Mouse (Mus musculus) liver, embryonic 16.5 days (tissue): ENCODE results near the gene Kat5. TPM values are rescaled to one million over a fixed set of nuclear protein-coding genes. Genes with fewer than 3 reads are reported as not detected.
A peak's percentile ranks its signal among the peaks of the same experiment; 100 is the strongest.

ENCODE experiments used
- ATAC-seq: fragments of 200-750 bp; cut with Nextera tagmentation; 2 replicates; pipeline ENCODE4 v1.8.0; 2017; ENCODE audit warnings: low read depth, mild to moderate bottlenecking, moderate number of reproducible peaks, moderate library complexity
- H3K27ac ChIP-seq: fragments of 300-500 bp; sonication (generic); 2 replicates; pipeline ENCODE4 v1.5.1; 2014; ENCODE audit warnings: mild to moderate bottlenecking, low read length
- H3K27me3 ChIP-seq: fragments of 300-500 bp; sonication (generic); 2 replicates; pipeline ENCODE4 v1.6.1; 2014; ENCODE audit warnings: low read depth, low read length, mixed read lengths; ENCODE audit not compliant: control insufficient read depth, insufficient read depth
- H3K36me3 ChIP-seq: fragments of 300-500 bp; sonication (generic); 2 replicates; pipeline ENCODE4 v1.6.1; 2014; ENCODE audit warnings: mild to moderate bottlenecking; ENCODE audit not compliant: control insufficient read depth, insufficient read depth
- H3K4me1 ChIP-seq: fragments of 300-500 bp; sonication (generic); 2 replicates; pipeline ENCODE4 v1.6.1; 2014; ENCODE audit warnings: low read depth, low read length, mixed read lengths; ENCODE audit not compliant: control insufficient read depth
- H3K4me2 ChIP-seq: fragments of 300-500 bp; sonication (generic); 2 replicates; pipeline ENCODE4 v1.6.1; 2014; ENCODE audit warnings: low read depth, low read length, mixed read lengths
- H3K4me3 ChIP-seq: fragments of 300-500 bp; sonication (generic); 2 replicates; pipeline ENCODE4 v1.5.1; 2014; ENCODE audit warnings: low read depth, mild to moderate bottlenecking, low read length
- H3K9ac ChIP-seq: fragments of 300-500 bp; sonication (generic); 2 replicates; pipeline ENCODE4 v1.6.1; 2014; ENCODE audit warnings: low read depth, low read length
- H3K9me3 ChIP-seq: fragments of 300-500 bp; sonication (generic); replicated peaks from 2 replicates; pipeline ENCODE4 v1.6.1; 2016; ENCODE audit warnings: low read length; ENCODE audit not compliant: control insufficient read depth
- WGBS: fragments of 180-500 bp; shearing (Covaris S2); extraction: QIAGEN DNeasy Blood & Tissue Kit; methylation state at CpG from one replicate; pipeline ENCODE4 v1.1.7; 2014; ENCODE audit not compliant: insufficient replicate concordance; 5-methylcytosine and 5-hydroxymethylcytosine counted together
- polyA plus RNA-seq: library from polyadenylated mRNA; unstranded; fragments of >200 nt; fragmentation: Nextera tagmentation; extraction: Ambion mirVana; gene quantifications from 2 replicates; pipeline ENCODE4 v1.2.1, GENCODE M21; 2015

Gene Kat5
- polyA plus RNA-seq, 1 experiment from 2014 or later = 16.4 TPM

DNA sequence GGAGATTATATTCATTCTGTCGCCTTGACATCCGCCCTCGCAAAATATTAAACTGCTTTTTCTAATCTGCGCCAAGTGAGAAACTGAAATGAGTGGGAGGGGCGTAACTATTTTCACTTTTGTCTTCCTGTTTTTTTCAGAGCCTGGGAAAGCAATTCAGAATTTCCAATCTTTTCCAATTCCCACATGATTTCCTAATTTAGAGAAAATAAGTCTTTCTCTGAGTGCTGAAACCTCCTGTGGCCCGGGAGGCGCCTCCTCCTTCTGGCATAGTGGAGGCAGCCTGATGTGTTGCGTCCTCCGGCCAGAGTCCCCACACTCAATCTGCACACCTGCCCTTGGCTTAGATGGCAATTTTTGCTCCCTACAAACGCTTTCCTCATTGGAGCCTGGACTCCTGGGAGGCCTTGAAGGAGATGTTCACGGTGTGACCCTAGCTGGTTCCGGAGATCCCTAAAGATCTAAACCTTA is 26.6 kb upstream of the Kat5 start:
- Histone ChIP-seq H3K4me1 (peaks cover 29% of the 10 kb centered on the region), H3K36me3 (peaks cover 19% of the 10 kb centered on the region), H3K4me2 (peak overlapping the region; percentile 96), H3K27ac (peak overlapping the region; percentile 87), H3K4me3 (peak overlapping the region; percentile 92), H3K9ac (peak overlapping the region; percentile 94), H3K9me3 (no peaks in the 10 kb centered on the region), H3K27me3 (no peaks in the 10 kb centered on the region)
- no peak for ATAC-seq
- WGBS = 39% methylated on average over 12 of the region's 12 CpGs

DNA sequence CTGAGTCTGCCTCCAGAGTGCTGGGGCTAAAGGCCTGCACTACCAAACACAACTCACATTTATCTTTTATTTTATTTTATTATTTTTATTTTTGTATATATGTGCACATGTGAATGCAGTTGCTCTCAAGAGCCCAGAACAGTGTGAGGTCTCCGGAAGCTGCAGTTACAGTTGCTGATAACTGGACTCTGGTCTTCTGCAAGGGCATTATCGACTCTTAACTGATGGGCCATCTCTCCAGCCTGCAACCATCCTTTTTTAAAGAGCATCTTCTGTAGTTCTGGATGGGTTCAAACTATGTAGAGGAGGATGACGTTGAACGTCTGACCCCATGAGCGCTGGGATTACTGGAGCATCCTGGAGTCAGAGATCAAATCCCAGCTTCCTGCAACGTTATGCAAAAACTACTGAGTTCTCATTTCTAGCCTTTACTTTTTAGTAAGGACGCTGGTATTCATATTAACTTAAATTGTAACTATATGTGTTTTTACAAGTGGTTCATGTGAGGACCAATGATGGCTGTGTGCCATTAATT is 26.1 kb upstream of the Kat5 start:
- Histone ChIP-seq H3K36me3 (peaks cover 14% of the 10 kb centered on the region), H3K4me2 (peak overlapping the region; percentile 96; the same call in 1 of the 2 replicates), H3K4me3 (no peak overlapping the region), H3K27ac (no peak overlapping the region), H3K9ac (no peak overlapping the region), H3K9me3 (no peaks in the 10 kb centered on the region), H3K4me1 (peaks cover 29% of the 10 kb centered on the region), H3K27me3 (no peaks in the 10 kb centered on the region)
- 58% methylated on average over 7 of the region's 7 CpGs for WGBS
- ATAC-seq = no peak

DNA sequence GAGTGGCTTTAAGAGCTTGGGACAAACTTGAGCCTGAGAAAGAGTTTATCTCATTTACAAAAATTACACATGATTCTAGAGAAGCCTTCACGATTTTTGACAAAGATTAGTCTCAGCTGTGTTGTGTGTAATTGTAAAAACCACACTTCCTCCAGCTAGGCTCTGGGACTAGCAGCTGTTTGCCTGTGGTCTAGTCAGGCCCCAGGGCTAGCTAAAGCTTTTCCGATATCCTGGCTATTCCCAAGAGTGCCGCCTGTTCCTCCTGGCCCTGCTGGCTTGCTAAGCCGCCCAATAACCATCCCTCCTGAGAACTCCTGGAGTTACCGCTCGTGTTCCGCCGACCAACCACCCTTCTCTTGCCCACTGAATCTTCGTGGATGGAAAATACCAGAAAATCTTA is 22.1 kb upstream of the Kat5 start:
- Histone ChIP-seq H3K4me3 (no peak overlapping the region), H3K9ac (no peak overlapping the region), H3K27ac (no peak overlapping the region), H3K9me3 (no peaks in the 10 kb centered on the region), H3K27me3 (no peaks in the 10 kb centered on the region), H3K4me1 (peaks cover 14% of the 10 kb centered on the region), H3K4me2 (no peak overlapping the region), H3K36me3 (no peaks in the 10 kb centered on the region)
- no peak for ATAC-seq
- 65% methylated on average over 9 of the region's 9 CpGs for whole genome bisulfite sequencing

DNA sequence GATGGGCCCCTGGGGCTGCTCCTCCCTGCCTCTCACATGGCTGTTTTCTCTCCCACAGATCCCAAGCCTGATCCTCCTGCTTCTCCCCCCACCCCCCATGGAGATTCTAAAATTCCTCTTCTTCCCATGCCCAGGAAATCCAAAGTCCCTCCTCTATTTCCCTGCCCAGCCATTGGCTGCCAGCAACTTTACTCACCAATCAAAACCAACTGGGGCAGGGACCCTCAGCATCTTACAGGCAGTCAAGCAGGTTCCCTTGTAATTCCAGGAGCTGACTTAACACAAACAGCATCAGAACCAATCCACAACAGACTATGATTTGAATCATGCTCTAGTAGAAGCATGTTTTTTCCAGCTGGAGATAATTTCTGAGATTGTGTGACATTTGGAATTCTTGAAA is 19.9 kb upstream of the Kat5 start:
- Histone ChIP-seq H3K4me2 (no peak overlapping the region), H3K27ac (no peak overlapping the region), H3K9ac (no peak overlapping the region), H3K36me3 (no peaks in the 10 kb centered on the region), H3K9me3 (no peaks in the 10 kb centered on the region), H3K27me3 (no peaks in the 10 kb centered on the region), H3K4me3 (no peak overlapping the region), H3K4me1 (no peaks in the 10 kb centered on the region)
- ATAC-seq = no peak

- no peak for ATAC-seq
Measured at GRCm38 (mm10) chr19:5625311-5625710, 15.3 kb upstream of the Kat5 start.

DNA sequence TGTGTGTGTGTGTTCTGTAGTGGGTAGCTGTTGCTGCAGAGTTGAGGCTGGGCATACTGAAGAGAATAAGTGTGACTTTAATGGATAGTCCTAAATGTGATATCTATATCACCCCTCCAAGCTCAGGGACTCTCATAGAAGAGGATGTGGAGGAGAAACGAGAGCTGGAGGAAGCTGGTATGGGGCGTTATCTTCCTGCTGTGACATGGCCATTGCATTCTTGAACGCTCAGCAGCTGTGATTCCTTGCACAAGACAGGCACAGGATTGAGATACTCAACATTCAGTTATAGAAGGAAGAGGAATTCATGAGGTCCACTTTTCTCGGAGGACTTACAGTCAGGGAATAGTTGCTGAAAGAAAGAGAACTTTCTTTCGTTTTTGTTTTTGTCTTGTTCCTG is 11.8 kb upstream of the Kat5 start:
- 38% methylated on average over 5 of the region's 5 CpGs for WGBS
- no peak for ATAC-seq
- H3K27me3 ChIP-seq = no peaks in the 10 kb centered on the region
- H3K27ac ChIP-seq = no peak overlapping the region
- no peaks in the 10 kb centered on the region for H3K9me3 ChIP-seq
- H3K9ac ChIP-seq = no peak overlapping the region
- H3K4me1 ChIP-seq = no peaks in the 10 kb centered on the region
- no peaks in the 10 kb centered on the region for H3K36me3 ChIP-seq
- no peak overlapping the region for H3K4me2 ChIP-seq
- no peak overlapping the region for H3K4me3 ChIP-seq

More at GRCm38 (mm10) chr19:5625311-5625710, 15.3 kb upstream of the Kat5 start:
- Histone ChIP-seq H3K4me1 (no peaks in the 10 kb centered on the region), H3K4me3 (no peak overlapping the region), H3K9me3 (no peaks in the 10 kb centered on the region), H3K9ac (no peak overlapping the region), H3K4me2 (no peak overlapping the region), H3K27me3 (no peaks in the 10 kb centered on the region), H3K27ac (no peak overlapping the region), H3K36me3 (no peaks in the 10 kb centered on the region)
- WGBS = 67% methylated on average over 8 of the region's 8 CpGs

GRCm38 (mm10) chr19:5620007-5620406 is 10.0 kb upstream of the Kat5 start:
- ATAC-seq = no peak
- Histone ChIP-seq H3K4me2 (no peak overlapping the region), H3K27ac (no peak overlapping the region), H3K9me3 (no peaks in the 10 kb centered on the region), H3K36me3 (no peaks in the 10 kb centered on the region), H3K9ac (no peak overlapping the region), H3K4me1 (no peaks in the 10 kb centered on the region), H3K27me3 (no peaks in the 10 kb centered on the region), H3K4me3 (no peak overlapping the region)
- WGBS = 45% methylated on average over 4 of the region's 4 CpGs

- H3K4me3 ChIP-seq = no peak overlapping the region
- H3K9ac ChIP-seq = no peak overlapping the region
- H3K4me1 ChIP-seq = peaks cover 24% of the 10 kb centered on the region
- H3K27me3 ChIP-seq = no peaks in the 10 kb centered on the region
- no peak for ATAC-seq
- WGBS = 73% methylated on average over 2 of the region's 2 CpGs
- no peaks in the 10 kb centered on the region for H3K9me3 ChIP-seq
- H3K36me3 ChIP-seq = no peaks in the 10 kb centered on the region
- H3K27ac ChIP-seq = no peak overlapping the region
- no peak overlapping the region for H3K4me2 ChIP-seq
Measured at GRCm38 (mm10) chr19:5614953-5615352, 4.9 kb upstream of the Kat5 start.

DNA sequence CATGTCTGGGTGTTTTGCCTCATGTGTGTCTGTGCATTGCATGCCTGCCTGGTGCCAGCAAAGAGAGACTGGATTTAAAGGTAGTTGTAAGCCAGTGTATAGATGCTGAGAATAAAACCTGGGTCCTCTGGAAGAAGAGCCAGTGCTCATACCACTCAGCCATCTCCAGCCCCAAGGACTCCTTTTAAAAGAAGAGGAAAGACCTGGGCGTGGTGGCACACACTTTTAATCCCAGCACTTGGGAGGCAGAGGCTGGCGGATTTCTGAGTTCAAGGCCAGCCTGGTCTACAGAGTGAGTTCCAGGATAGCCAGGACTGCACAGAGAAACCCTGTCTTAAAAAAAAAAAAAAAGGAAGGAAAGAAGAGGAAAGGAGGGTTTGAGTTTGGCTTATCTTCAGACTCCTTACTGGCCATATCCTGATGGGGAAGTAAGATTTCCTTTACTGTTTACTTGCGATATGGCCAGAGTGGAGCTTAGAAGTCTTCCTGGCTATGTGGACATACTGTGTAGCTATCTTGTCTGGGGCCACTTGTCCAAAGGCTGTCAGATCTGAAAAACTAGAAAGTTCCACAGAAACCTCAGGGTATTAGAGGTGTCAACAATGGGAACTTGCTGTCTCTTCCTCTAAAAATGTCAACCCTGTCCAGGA is 2.9 kb upstream of the Kat5 start:
- no peaks in the 10 kb centered on the region for H3K9me3 ChIP-seq
- H3K27ac ChIP-seq = no peak overlapping the region
- H3K27me3 ChIP-seq = no peaks in the 10 kb centered on the region
- 27% methylated on average over 3 of the region's 3 CpGs for WGBS
- no peak overlapping the region for H3K4me3 ChIP-seq
- peaks cover 3% of the 10 kb centered on the region for H3K36me3 ChIP-seq
- H3K9ac ChIP-seq = peak overlapping the region; percentile 14; the same call in 1 of the 2 replicates
- no peak overlapping the region for H3K4me2 ChIP-seq
- no peak for ATAC-seq
- peaks cover 34% of the 10 kb centered on the region for H3K4me1 ChIP-seq
